Mouse (Mus musculus) ES-Bruce4 (cell line): ENCODE results near the gene Wdr78.

Source experiments
- CTCF ChIP-seq: IDR thresholded peaks from one replicate; pipeline ENCODE4 v1.8.1; 2011; ENCODE audit warnings: low read depth, low read length
- EP300 ChIP-seq: IDR thresholded peaks from 2 replicates; pipeline ENCODE4 v1.6.1; 2011; ENCODE audit warnings: low read depth, low read length; ENCODE audit not compliant: insufficient read depth
- POLR2A ChIP-seq: IDR thresholded peaks from one replicate; pipeline ENCODE4 v1.8.1; 2011; ENCODE audit warnings: low read length; ENCODE audit not compliant: insufficient read depth

DNA sequence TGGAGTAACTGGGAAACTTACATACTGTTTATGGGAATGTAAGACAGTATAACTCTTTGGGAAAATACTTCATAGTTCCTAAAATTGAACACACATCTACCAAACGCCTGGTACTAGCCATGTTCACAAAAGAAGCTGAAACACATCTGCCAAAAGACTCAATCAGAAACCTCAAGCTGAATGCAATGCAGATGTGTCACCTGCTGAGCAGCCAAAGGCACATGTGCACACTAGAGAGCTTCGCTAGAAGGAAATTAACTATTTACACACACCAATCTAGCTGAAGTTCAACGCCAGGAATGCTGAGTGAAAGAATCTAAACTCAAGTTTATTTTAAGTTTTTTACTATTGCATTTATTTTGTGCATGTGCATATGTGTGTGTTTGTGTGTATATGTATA lies 43.7 kb downstream of the Wdr78 start:
- TF ChIP-seq POLR2A (no peak), CTCF (no peak), EP300 (no peak)
